ENCODE assay signal across 11 mouse cellular contexts in genomic region chr6:112778211-112778610, GRCm38 (mm10).
DNase-seq lines count a peak whose midpoint lies in the region; ATAC-seq and TF ChIP-seq lines count a peak whose summit lies in the region.
"Had no signal": no experiment of that assay in that cellular context is flagged by ENCODE, and none has a peak within 500 bp of the region (broad histone marks: within the 10 kb centered on the region; RNA-seq: fewer than 3 reads in every experiment).

No protein-coding gene starts in this region.

- H3K4me3 ChIP-seq in megakaryocyte, embryonic 14.5 days (replicated peaks), result peak overlapping the region; percentile 48
- no peak overlapping the region for H3K4me3 ChIP-seq in myocyte
- no peak overlapping the region for H3K4me3 ChIP-seq in intestine, postnatal 0 days (ENCODE audit: low read depth, low read length)
- H3K4me3 ChIP-seq: hindbrain, embryonic 15.5 days; limb, embryonic 12.5 days had no signal

- peak; percentile 93 for DNase-seq in heart, adult 11 months
- no peak for DNase-seq in heart, postnatal 36 days
- DNase-seq in adrenal gland, postnatal 14 days, result no peak

- H3K9ac ChIP-seq in intestine, postnatal 0 days (ENCODE audit: low read depth, low read length), result no peak overlapping the region
- H3K9ac ChIP-seq: hindbrain, embryonic 15.5 days; limb, embryonic 12.5 days had no signal

- H3K4me2 ChIP-seq in myocyte (ENCODE audit: low read depth), result peak overlapping the region; percentile 5
- no peak overlapping the region for H3K4me2 ChIP-seq in intestine, postnatal 0 days (replicated peaks; ENCODE audit: low read depth)
- H3K4me2 ChIP-seq: hindbrain, embryonic 15.5 days; limb, embryonic 12.5 days had no signal

- WGBS in intestine, postnatal 0 days, result 83% methylated on average over 3 of the region's 3 CpGs

- H3ac ChIP-seq in myocyte (ENCODE audit: control insufficient read depth, insufficient read length), result no peak overlapping the region

- H3K36me3 ChIP-seq in megakaryocyte, embryonic 14.5 days (replicated peaks; ENCODE audit: low read length), result peaks cover 92% of the 10 kb centered on the region
- H3K36me3 ChIP-seq in myocyte (ENCODE audit: control insufficient read depth, insufficient read depth), result peaks cover 15% of the 10 kb centered on the region
- H3K36me3 ChIP-seq in intestine, postnatal 0 days (ENCODE audit: control insufficient read depth, insufficient read depth), result no peaks in the 10 kb centered on the region

- no peak for TF ChIP-seq POLR2A in myocyte (IDR thresholded peaks at IDR 0.05; ENCODE audit: insufficient read length, low read depth)

- H3K27me3 ChIP-seq in megakaryocyte, embryonic 14.5 days (replicated peaks), result no peaks in the 10 kb centered on the region
- no peaks in the 10 kb centered on the region for H3K27me3 ChIP-seq in myocyte (ENCODE audit: control insufficient read depth, insufficient read depth, insufficient read length)
- no peaks in the 10 kb centered on the region for H3K27me3 ChIP-seq in intestine, postnatal 0 days (replicated peaks; ENCODE audit: control insufficient read depth, insufficient read depth, low read length)
- H3K27me3 ChIP-seq: CH12.LX; hindbrain, embryonic 15.5 days; limb, embryonic 12.5 days had no signal

- H3K4me1 ChIP-seq in megakaryocyte, embryonic 14.5 days, result peaks cover 94% of the 10 kb centered on the region
- no peaks in the 10 kb centered on the region for H3K4me1 ChIP-seq in intestine, postnatal 0 days (replicated peaks; ENCODE audit: control insufficient read depth, insufficient read depth, low read length)
- H3K4me1 ChIP-seq: hindbrain, embryonic 15.5 days; limb, embryonic 12.5 days had no signal

- no peak for TF ChIP-seq CTCF in intestine, postnatal 0 days (IDR thresholded peaks at IDR 0.05; ENCODE audit: low read depth)

- H3K27ac ChIP-seq in intestine, postnatal 0 days (ENCODE audit: low read depth, low read length), result no peak overlapping the region
- H3K27ac ChIP-seq: limb, embryonic 12.5 days had no signal

- no peaks in the 10 kb centered on the region for H3K9me3 ChIP-seq in megakaryocyte, embryonic 14.5 days
- H3K9me3 ChIP-seq in intestine, postnatal 0 days (ENCODE audit: control insufficient read depth), result no peaks in the 10 kb centered on the region
- H3K9me3 ChIP-seq: hindbrain, embryonic 15.5 days; limb, embryonic 12.5 days had no signal

- H3K79me2 ChIP-seq in myocyte (ENCODE audit: control insufficient read depth, insufficient read depth), result no peaks in the 10 kb centered on the region

- intact Hi-C loops in heart, postnatal 36 days (cut with DNase I), result no loop called here

- ATAC-seq in megakaryocyte, adult 5-6 weeks (ENCODE audit: poor library complexity, severe bottlenecking), result no peak
- ATAC-seq in common myeloid progenitor, adult 5-6 weeks (replicated peaks; ENCODE audit: low read depth, poor library complexity, severe bottlenecking), result peak; percentile 70
- ATAC-seq in intestine, postnatal 0 days, result no peak

TF ChIP-seq in myocyte, 11 proteins besides CTCF, POLR2A, EP300 and RAD21:
- TF ChIP-seq MAX (IDR thresholded peaks at IDR 0.05; ENCODE audit: low read depth) (no peak), TCF12 (IDR thresholded peaks at IDR 0.05; ENCODE audit: insufficient read depth, poor library complexity, severe bottlenecking) (no peak), USF1 (IDR thresholded peaks at IDR 0.05; ENCODE audit: low read depth) (no peak), POLR2AphosphoS2 (IDR thresholded peaks at IDR 0.05; ENCODE audit: insufficient read length, low read depth) (no peak), MYOD1 (IDR thresholded peaks at IDR 0.05; ENCODE audit: control insufficient read depth in 1 of 3, insufficient read length in 2 of 3, low read depth in 2 of 3) (no peak), REST (IDR thresholded peaks at IDR 0.05; ENCODE audit: insufficient read depth, insufficient read length) (no peak)
